Mouse (Mus musculus) embryo, embryonic 9.5 days (tissue): ENCODE results near the gene Duxbl1.
"Not testable (repeated sequence)": the region's sequence is repeated elsewhere in the genome, so short reads cannot be mapped to it uniquely, and the experiment has no call there.

Experiments
- DNase-seq: peaks from one replicate; pipeline ENCODE4 v3.0.0-alpha.2; 2017; ENCODE audit errors: extremely low spot score

The Duxbl1 gene

GRCm38 (mm10) chr14:25978371-25979241, at the start of gene Duxbl1:
Duxbl1 (plus strand) TSS chr14:25978577.
- not testable (repeated sequence) for DNase-seq

GRCm38 (mm10) chr14:25936867-25937630, 41.3 kb upstream of the Duxbl1 start:
- DNase-seq, result not testable (repeated sequence)

GRCm38 (mm10) chr14:25938004-25938403, 40.4 kb upstream of the Duxbl1 start, which contains the start of gene Cphx1:
Cphx1 (plus strand) TSS chr14:25938304.
- DNase-seq, result not testable (repeated sequence)

DNA sequence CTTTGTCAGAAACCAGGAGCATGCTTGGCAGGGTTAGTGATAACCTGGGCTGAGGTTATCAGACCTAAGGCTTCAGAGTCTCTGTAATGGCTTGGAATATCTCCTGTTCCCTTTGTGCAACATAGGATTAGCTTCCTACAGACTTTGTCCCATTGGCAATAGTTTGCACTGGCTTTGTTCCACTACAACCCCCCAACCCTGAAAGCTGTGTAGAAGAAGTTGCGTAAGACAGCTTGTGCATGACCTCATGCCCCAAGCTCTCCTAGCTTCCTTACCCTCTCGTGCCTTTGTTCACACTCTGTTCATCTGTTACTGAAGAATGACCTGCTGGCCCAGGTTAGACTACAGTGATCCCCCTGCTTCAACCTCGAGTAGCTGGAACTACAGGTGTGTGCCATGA, 20.5 kb upstream of the Duxbl1 start:
- DNase-seq, result not testable (repeated sequence)

DNA sequence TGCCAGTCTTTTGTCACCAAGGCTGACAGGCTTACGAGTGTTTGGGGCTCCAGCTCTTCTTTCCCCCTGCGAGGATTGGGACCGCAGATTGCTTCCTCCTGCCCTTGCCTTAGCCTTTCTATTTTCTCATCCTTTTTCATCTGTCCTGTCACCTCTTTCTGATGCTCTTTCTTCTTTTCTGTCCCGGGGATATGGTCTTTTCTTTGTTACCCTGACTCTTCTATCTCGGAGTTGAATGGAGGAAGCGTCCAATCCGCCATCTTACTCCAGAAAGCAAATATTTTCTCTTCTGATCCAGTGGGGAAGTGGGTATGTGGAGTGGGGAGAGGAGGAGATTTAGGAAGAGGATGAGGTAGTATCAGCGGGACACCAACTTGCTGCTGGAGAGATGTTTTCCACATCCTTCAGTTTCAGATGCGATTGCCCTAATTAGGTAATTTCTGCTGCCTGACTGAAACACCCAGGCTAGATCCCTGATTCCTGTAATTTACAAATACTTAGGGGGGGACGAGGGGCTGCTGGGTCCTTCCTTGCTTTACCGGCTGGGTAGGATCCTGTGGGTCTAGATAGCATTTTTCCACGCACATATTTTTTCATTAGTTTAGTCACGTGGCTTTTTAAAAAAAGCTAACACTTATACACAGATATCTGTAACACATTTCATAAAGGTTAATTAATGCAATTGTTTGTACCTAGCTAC, 1.0 kb downstream of the Duxbl1 start:
- peak; percentile 46 for DNase-seq

- DNase-seq, result not testable (repeated sequence)
These were observed 3.5 kb downstream of the Duxbl1 start for GRCm38 (mm10) chr14:25981880-25982279.

DNA sequence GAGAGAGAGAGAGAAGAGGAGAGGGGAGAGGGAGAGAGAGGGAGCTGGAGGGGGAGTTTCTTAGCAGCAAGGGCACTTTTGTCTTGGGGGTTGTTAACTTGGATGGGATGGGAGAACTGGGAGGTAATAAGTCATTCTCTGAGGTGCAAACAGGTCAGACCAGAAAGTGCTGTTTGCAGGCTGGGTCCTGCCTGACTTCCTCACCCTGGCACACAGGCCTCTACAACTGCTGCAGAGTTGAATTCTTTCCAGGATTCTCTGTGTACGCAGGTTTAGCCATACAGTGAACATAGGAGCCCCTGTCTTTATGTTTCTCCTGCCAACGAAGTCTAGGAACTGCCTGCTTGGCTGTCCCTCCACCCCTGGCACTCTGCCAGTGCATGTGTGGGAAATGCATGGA, 29.1 kb downstream of the Duxbl1 start:
- not testable (repeated sequence) for DNase-seq

- DNase-seq, result not testable (repeated sequence)
These were observed 38.0 kb downstream of the Duxbl1 start for GRCm38 (mm10) chr14:26016414-26016813.

- not testable (repeated sequence) for DNase-seq
These were observed 43.2 kb downstream of the Duxbl1 start for GRCm38 (mm10) chr14:26021555-26021954.

GRCm38 (mm10) chr14:26022831-26023230, 44.5 kb downstream of the Duxbl1 start:
- DNase-seq, result not testable (repeated sequence)

DNA sequence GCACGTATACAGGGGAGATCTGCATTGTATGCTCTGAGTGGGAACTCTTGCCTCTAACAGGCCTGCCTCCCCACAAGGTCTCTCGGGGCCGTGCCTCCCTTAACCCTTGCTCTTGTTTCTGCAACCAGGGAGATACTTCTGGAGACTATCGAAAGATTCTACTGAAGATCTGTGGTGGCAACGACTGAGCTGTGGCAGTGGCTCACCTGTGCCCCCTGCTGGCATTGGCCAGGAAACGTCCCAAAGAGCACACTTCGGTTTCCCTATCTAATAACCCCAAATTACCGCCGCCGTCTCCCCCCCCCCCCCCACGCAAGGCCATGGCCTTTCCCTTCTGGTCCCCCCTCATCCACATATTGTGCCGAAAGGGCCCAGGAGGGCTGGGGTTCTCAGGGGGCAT, 47.3 kb downstream of the Duxbl1 start:
- DNase-seq, result not testable (repeated sequence)

DNA sequence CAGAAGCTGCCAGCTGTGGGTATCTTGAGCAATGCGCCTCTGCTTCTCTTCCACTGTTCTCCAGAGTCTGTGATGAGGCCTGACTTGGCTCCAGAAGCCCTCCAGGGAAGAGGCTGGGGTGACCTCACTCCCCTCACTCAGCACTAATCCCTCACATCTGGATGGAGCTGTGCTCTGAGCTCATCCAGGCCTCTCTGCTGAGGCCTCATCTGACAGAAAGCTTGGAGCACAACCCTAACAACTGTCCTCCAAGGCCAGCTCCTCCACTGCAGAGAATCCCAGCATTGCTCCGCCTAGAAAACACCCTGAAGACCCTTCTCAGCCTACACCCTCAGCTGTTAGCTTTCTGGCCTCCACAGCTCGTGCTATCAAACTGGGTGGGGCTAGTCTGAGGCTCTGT, 56.0 kb downstream of the Duxbl1 start:
- not testable (repeated sequence) for DNase-seq

DNA sequence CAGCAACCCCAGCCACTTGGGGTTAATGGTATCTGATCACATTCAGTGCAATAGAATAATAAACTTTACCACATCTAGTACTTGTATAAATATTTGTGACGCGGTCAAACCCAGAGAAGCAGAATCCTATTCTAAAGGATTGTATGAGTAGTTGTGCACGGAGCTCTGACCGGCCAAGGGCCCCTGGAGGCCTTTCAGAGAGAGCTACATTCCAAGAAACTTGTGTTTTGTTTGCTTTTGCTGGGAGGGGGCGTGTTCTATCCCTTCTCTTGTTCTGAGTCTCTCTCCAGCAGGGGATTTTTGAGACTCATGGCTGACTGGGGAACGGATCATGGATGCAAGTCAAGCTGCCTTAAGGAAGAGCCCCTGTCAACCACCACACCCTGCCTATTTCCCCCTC, 57.1 kb downstream of the Duxbl1 start:
- DNase-seq, result not testable (repeated sequence)
